Mouse (Mus musculus): Measurements from ENCODE around the gene Borcs8. TPM values are rescaled to one million over a fixed set of nuclear protein-coding genes. Genes with fewer than 3 reads are reported as not detected.

The Borcs8 gene
- polyA plus RNA-seq, 1 experiment from 2014 or later = 80.3 TPM

DNA sequence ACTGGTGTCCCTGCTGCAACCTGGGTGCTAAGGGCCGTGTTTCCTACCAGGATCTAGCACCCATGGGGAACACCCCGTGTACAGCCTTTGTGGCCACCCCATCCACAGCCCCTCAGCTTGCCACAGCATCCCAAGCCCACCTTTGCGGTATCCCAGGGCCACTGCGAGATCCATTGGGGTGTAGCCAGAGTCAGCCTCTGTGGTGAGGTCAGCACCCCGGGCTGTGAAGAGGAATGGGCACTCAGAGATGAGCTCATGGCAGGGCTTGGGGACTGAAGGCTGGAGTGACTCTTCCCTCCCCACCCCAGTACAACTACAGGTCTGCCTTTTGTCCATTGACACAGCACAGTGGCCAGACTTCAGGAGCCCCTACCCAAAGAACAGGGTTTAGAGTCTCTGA lies 5.2 kb upstream of the Borcs8 start:
- ChIA-PET CTCF (no interaction called here), POLR2A (no interaction called here)
- in situ Hi-C loops (cut with MboI; ENCODE audit: low pct_unique_long_range_greater_than_20kb) = no loop called here
- no peak for ATAC-seq
- no peaks in the 10 kb centered on the region for H3K27me3 ChIP-seq
- no peak for TF ChIP-seq CTCF (IDR thresholded peaks at IDR 0.05)
- DNase-seq (ENCODE audit: low read depth, low spot score) = no peak

GRCm38 (mm10) chr8:70134931-70135330 lies 4.4 kb upstream of the Borcs8 start:
- no peak for TF ChIP-seq CTCF (IDR thresholded peaks at IDR 0.05)
- DNase-seq (ENCODE audit: low read depth, low spot score) (no peak), ATAC-seq (no peak)
- in situ Hi-C loops (cut with MboI; ENCODE audit: low pct_unique_long_range_greater_than_20kb) = no loop called here
- no peaks in the 10 kb centered on the region for H3K27me3 ChIP-seq
- ChIA-PET POLR2A (no interaction called here), CTCF (no interaction called here)

DNA sequence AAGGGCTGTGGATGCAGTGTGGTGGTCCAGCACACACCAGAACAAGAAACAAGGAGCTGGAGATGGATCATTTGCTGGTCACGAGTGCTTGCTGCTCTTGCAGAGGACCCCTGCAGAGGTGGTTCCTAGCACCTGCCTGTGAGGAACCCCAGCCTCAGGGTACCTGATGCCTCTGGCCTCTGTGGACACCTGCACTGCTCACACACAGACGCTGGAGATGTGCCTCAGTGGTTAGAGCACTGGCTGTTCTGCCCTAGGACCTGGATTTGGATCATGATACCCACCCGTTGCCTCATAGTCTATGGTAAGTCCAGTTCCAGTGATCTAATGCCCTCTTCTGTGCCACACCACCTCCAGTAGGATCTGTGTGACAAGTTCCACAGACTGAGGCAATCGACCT lies 2.7 kb upstream of the Borcs8 start:
- no peaks in the 10 kb centered on the region for H3K27me3 ChIP-seq
- POLR2A ChIA-PET = no interaction called here
- DNase-seq (ENCODE audit: low read depth, low spot score) (no peak), ATAC-seq (no peak)
- in situ Hi-C loops (cut with MboI; ENCODE audit: low pct_unique_long_range_greater_than_20kb) = no loop called here
- CTCF ChIA-PET = no interaction called here
- TF ChIP-seq CTCF (IDR thresholded peaks at IDR 0.05) = no peak

DNA sequence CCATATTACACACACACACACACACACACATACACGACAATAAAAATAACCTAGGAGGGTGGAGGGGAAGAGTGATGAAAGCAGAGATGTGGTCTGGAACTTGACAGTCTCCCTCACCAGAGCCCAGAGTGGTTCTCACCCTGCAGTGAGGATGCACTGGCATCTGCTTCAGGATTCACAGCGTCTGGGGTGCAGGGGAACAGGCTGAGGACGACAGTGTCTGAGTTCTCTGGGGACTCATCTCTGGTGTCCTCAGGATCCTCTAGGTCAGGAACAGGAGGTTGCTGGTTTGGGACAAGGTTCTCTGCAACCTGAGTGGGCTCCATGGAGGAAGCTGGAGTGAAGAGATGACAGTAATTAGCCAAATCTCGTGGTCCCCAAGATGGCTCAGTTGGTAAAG lies 1.4 kb upstream of the Borcs8 start:
- ChIA-PET POLR2A (no interaction called here), CTCF (no interaction called here)
- no peak for TF ChIP-seq CTCF (IDR thresholded peaks at IDR 0.05)
- in situ Hi-C loops (cut with MboI; ENCODE audit: low pct_unique_long_range_greater_than_20kb) = no loop called here
- ATAC-seq (no peak), DNase-seq (ENCODE audit: low read depth, low spot score) (no peak)
- no peaks in the 10 kb centered on the region for H3K27me3 ChIP-seq

DNA sequence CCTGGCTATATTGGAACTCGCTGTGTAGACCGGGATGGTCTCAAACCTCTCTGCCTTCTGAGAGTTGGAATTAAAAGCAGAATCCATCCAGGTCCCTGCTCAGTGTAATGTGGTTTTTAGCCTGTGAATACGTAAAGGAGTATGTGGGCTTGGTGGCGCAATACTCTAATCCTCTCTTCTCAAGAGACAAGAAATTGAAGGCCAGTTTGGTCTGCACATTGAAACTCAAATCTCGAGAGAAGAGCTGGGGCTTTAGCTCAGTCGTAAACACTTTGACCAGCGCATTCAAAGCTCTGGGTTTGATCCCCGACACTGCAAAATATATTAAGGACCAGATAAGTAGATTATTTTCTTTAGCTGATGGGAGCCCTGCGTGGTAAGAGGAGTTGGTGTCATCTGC lies 682 bp downstream of the Borcs8 start:
- POLR2A ChIA-PET = interaction anchor here (1.0 to 1.6 kb wide), 2 partner anchors 11 to 104 kb away, joined by 3 to 4 read pairs; no protein-coding TSS in a partner anchor
- ATAC-seq = no peak

GRCm38 (mm10) chr8:70147678-70148607 lies 8.6 kb downstream of the Borcs8 start:
- in situ Hi-C loops (cut with MboI; ENCODE audit: low pct_unique_long_range_greater_than_20kb) = no loop called here
- no peak for TF ChIP-seq CTCF (IDR thresholded peaks at IDR 0.05)
- CTCF ChIA-PET = interaction anchor here (0.9 kb wide), 1 partner anchor 8 kb away, joined by 4 read pairs; the partner anchor contains the start of gene Mef2b
- ATAC-seq = no peak
- DNase-seq (ENCODE audit: low read depth, low spot score) = no peak
- POLR2A ChIA-PET = no interaction called here
- no peaks in the 10 kb centered on the region for H3K27me3 ChIP-seq

More for the DNA sequence above, 682 bp downstream of the Borcs8 start:
- no peak for TF ChIP-seq CTCF (IDR thresholded peaks at IDR 0.05)
- no peaks in the 10 kb centered on the region for H3K27me3 ChIP-seq
- in situ Hi-C loops (cut with MboI; ENCODE audit: low pct_unique_long_range_greater_than_20kb) = no loop called here
- no peak for DNase-seq (ENCODE audit: low read depth, low spot score)
- CTCF ChIA-PET = interaction anchor here (1.1 kb wide), 1 partner anchor 9 kb away, joined by 4 read pairs; no protein-coding TSS in a partner anchor

GRCm38 (mm10) chr8:70150158-70150557 lies 10.9 kb downstream of the Borcs8 start:
- no peak for DNase-seq (ENCODE audit: low read depth, low spot score)
- ATAC-seq = no peak
- no peaks in the 10 kb centered on the region for H3K27me3 ChIP-seq
- ChIA-PET POLR2A (interaction anchor here (1.2 kb wide), 1 partner anchor 11 kb away, joined by 3 read pairs; the partner anchor contains the start of genes Borcs8, Mef2b and Rfxank), CTCF (no interaction called here)
- no peak for TF ChIP-seq CTCF (IDR thresholded peaks at IDR 0.05)
- in situ Hi-C loops (cut with MboI; ENCODE audit: low pct_unique_long_range_greater_than_20kb) = loop anchor here (25.0 kb wide), 1 partner anchor 238 kb away; the partner anchor contains the start of genes Ndufa13, Tssk6 and Yjefn3

DNA sequence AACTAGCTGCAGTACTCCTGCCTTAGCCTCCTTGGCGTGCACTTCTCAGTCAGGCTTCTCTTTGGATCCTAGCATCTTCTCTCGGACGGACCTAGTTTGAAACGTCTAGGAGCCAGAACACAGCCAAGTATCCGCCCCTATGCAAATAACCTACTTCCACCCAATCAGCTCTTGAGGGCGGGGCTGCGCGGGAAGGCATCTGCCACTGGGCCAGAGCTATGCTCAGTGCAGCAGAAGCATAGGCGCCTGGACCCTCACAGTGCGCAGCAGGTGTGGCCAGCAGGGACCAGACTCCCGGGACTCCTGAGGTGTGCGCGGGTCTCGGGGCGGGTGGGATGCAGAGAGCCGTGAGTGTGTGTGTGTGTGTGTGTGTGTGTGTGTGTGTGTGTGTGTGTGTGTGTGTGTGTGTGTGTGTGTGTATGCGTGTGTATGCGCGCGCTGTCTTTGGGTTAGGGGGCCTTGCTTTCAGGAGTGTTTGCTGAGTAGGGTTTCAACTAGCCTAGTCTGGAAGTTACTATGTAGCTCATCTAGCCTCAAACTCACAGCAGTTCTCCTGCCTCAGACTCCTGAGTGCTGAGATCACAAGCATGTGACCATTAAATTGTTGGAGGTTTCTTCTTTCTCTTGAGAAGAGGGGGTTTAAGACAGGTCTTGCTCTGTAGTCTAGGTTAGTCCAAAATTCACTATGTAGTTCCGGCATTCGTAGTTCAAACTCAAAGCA lies 13.4 kb downstream of the Borcs8 start:
- ChIA-PET CTCF (no interaction called here), POLR2A (no interaction called here)
- no peaks in the 10 kb centered on the region for H3K27me3 ChIP-seq
- peak; percentile 71 for ATAC-seq
- no peak for TF ChIP-seq CTCF (IDR thresholded peaks at IDR 0.05)
- in situ Hi-C loops (cut with MboI; ENCODE audit: low pct_unique_long_range_greater_than_20kb) = loop anchor here (25.0 kb wide), 1 partner anchor 240 kb away; the partner anchor contains the start of genes Ndufa13, Tssk6 and Yjefn3
- DNase-seq (ENCODE audit: low read depth, low spot score) = no peak

DNA sequence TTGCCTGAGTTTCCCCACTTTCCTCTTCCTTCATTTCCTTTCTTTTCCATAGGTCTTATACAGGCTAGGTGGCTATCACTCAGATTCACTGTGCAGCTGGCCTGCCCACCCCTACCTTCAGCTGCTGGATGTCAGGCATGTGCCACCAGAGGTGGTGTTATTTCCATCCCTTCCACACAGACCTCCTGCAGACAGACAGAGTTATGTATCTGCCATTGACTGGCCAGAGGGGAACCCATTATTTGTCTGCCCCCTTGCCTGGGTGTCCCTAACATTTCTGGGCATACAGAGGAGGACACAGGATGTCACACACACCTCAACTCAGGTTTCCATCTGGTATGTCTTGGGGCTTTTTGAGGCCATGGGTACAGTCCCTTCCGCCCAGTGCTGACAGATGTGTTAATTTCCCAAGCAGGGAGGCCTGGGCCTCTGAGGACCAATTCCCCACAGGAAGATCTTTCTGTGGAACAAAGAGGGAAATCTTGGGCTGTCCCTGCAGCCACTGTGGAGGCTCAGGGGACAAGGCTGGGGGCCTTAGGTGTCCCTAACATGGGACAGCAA lies 18.0 kb downstream of the Borcs8 start:
- CTCF ChIA-PET = interaction anchor here (1.5 kb wide), 1 partner anchor 14 kb away, joined by 3 read pairs; no protein-coding TSS in a partner anchor
- DNase-seq (ENCODE audit: low read depth, low spot score) (no peak), ATAC-seq (no peak)
- H3K27me3 ChIP-seq = no peaks in the 10 kb centered on the region
- in situ Hi-C loops (cut with MboI; ENCODE audit: low pct_unique_long_range_greater_than_20kb) = loop anchor here (25.0 kb wide), 1 partner anchor 245 kb away; the partner anchor contains the start of genes Ndufa13, Tssk6 and Yjefn3
- TF ChIP-seq CTCF (IDR thresholded peaks at IDR 0.05) = no peak
- POLR2A ChIA-PET = interaction anchor here (0.7 kb wide), 1 partner anchor 255 kb away, joined by 3 read pairs; the partner anchor contains the start of gene Tssk6
